Mouse (Mus musculus) forebrain, postnatal 0 days (tissue): ENCODE measurements around the gene Zfp385c. TPM values are rescaled to one million over a fixed set of nuclear protein-coding genes. Genes with fewer than 3 reads are reported as not detected.

ENCODE experiments used
- ATAC-seq: fragments of 200-750 bp; cut with Nextera tagmentation; 2 replicates; pipeline ENCODE4 v1.8.0; 2017; ENCODE audit warnings: mild to moderate bottlenecking, moderate library complexity
- DNase-seq: peaks from one replicate; pipeline ENCODE4 v3.0.0-alpha.2; 2015
- H3K27ac ChIP-seq: fragments of 300-500 bp; sonication (generic); 2 replicates; pipeline ENCODE4 v1.5.1; 2014; ENCODE audit warnings: low read depth, mild to moderate bottlenecking, antibody characterized with exemption, low read length, moderate library complexity, mixed read lengths
- H3K27me3 ChIP-seq: fragments of 300-500 bp; sonication (generic); 2 replicates; pipeline ENCODE4 v1.6.1; 2014; ENCODE audit warnings: mild to moderate bottlenecking, low read length, mixed read lengths; ENCODE audit not compliant: insufficient read depth
- H3K36me3 ChIP-seq: fragments of 300-500 bp; sonication (generic); 2 replicates; pipeline ENCODE4 v1.6.1; 2014; ENCODE audit warnings: mild to moderate bottlenecking, moderate library complexity; ENCODE audit not compliant: insufficient read depth
- H3K4me1 ChIP-seq: fragments of 300-500 bp; sonication (generic); 2 replicates; pipeline ENCODE4 v1.6.1; 2014; ENCODE audit warnings: antibody characterized with exemption; ENCODE audit not compliant: insufficient read depth
- H3K4me2 ChIP-seq: fragments of 300-500 bp; sonication (generic); 2 replicates; pipeline ENCODE4 v1.6.1; 2014; ENCODE audit warnings: low read depth, mild to moderate bottlenecking, moderate library complexity
- H3K4me3 ChIP-seq: fragments of 300-500 bp; sonication (generic); 2 replicates; pipeline ENCODE4 v1.5.1; 2014; ENCODE audit warnings: low read depth, low read length, mixed read lengths
- H3K9ac ChIP-seq: fragments of 300-500 bp; sonication (generic); 2 replicates; pipeline ENCODE4 v1.6.1; 2014; ENCODE audit warnings: mild to moderate bottlenecking
- H3K9me3 ChIP-seq: fragments of 300-500 bp; sonication (generic); 2 replicates; pipeline ENCODE4 v1.6.1; 2016; ENCODE audit warnings: low read length
- CTCF ChIP-seq: sonication (generic); IDR thresholded peaks from 2 replicates; pipeline ENCODE4 v1.5.1; 2016; ENCODE audit warnings: antibody characterized with exemption, control low read depth, low read depth
- WGBS: fragments of 180-500 bp; shearing (Covaris S2); extraction: QIAGEN DNeasy Blood & Tissue Kit; methylation state at CpG from one replicate; pipeline ENCODE4 v1.1.7; 2014; 5-methylcytosine and 5-hydroxymethylcytosine counted together
- polyA plus RNA-seq: library from polyadenylated mRNA; unstranded; fragments of >200 nt; fragmentation: Nextera tagmentation; extraction: Ambion mirVana; gene quantifications from 2 replicates; pipeline ENCODE4 v1.2.1, GENCODE M21; 2015
- total RNA-seq: library from RNA; depleted of rRNA; stranded (reverse); fragments of >200 nt; gene quantifications from 2 replicates; pipeline ENCODE4 v1.2.3, GENCODE M21; 2014

The Zfp385c gene
- total and polyA plus RNA-seq, 2 experiments from 2014 or later = 1.0 to 2.0 TPM

DNA sequence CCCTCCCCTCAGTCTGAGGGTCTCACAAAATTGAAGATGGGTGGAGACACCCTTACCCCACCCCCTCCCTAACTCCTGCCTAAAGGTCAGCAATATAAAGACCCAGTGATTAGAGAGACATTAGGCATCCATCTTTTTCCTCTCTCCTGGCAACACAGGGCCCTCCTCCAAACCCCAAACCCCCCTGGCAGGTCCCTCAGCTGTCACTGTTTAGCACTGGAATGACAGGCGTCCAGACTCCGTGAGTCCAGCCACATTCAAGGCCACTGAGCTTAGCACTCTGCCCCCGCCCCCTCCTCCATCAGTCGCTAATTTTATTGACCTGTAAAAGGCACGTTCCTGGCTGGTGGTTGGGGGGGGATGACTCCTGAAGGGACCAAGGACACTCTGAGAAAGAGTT lies 899 bp upstream of the Zfp385c start:
- no peaks in the 10 kb centered on the region for H3K36me3 ChIP-seq
- no peaks in the 10 kb centered on the region for H3K9me3 ChIP-seq
- no peak overlapping the region for H3K4me3 ChIP-seq
- no peak overlapping the region for H3K9ac ChIP-seq
- ATAC-seq (no peak), DNase-seq (no peak)
- peaks cover 3% of the 10 kb centered on the region for H3K27me3 ChIP-seq
- H3K4me2 ChIP-seq = no peak overlapping the region
- no peak for TF ChIP-seq CTCF
- H3K4me1 ChIP-seq = no peaks in the 10 kb centered on the region
- no peak overlapping the region for H3K27ac ChIP-seq
- WGBS = 30% methylated on average over 5 of the region's 5 CpGs

DNA sequence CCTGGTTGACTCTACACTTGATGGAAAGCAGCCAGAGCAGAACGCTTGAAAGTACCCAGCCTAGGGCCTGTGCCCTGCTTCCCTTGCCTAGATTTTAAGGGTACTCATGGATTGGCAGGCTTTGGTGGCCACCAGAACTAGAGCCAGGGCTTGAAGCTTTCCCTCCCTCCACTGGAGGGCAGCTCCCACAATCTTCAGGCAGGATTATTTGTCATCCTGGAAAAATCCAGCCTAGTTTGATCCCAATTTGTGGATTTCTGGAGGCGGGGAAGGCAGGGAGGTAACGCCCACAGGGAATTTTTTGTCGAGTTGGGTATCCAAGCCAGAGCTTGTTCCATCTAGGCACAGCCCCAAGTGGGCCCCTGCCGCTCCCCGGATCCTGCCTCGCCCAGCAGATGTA lies 1.9 kb downstream of the Zfp385c start:
- Histone ChIP-seq H3K9ac (no peak overlapping the region), H3K27ac (no peak overlapping the region), H3K9me3 (no peaks in the 10 kb centered on the region), H3K36me3 (no peaks in the 10 kb centered on the region), H3K4me2 (no peak overlapping the region), H3K4me3 (no peak overlapping the region), H3K27me3 (peaks cover 3% of the 10 kb centered on the region), H3K4me1 (no peaks in the 10 kb centered on the region)
- 72% methylated on average over 7 of the region's 7 CpGs for WGBS
- DNase-seq (no peak), ATAC-seq (no peak)
- TF ChIP-seq CTCF = no peak

DNA sequence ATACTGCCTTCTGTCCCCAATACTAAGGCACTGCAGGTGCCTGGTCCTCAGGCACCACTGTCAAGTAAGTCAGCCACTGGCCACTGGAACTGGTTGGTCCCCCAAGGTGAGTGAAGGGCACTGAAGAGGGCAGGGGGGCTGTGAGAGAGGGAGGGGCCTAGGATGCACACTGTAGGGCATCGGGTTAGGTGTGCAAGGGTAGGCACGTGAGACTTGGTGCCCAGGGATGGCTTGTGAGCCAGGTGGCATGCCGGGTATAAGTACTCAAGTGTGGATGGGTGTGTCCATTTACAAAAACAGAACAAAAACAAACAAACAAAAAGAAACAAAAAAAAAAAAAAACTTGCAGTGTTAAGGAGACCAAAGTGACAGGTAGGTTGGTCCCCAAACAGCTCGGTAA lies 3.8 kb downstream of the Zfp385c start:
- Histone ChIP-seq H3K4me3 (no peak overlapping the region), H3K4me1 (no peaks in the 10 kb centered on the region), H3K27me3 (peaks cover 3% of the 10 kb centered on the region), H3K36me3 (no peaks in the 10 kb centered on the region), H3K4me2 (no peak overlapping the region), H3K27ac (no peak overlapping the region), H3K9ac (no peak overlapping the region), H3K9me3 (no peaks in the 10 kb centered on the region)
- TF ChIP-seq CTCF = no peak
- DNase-seq (no peak), ATAC-seq (no peak)
- WGBS = 70% methylated on average over 4 of the region's 4 CpGs

DNA sequence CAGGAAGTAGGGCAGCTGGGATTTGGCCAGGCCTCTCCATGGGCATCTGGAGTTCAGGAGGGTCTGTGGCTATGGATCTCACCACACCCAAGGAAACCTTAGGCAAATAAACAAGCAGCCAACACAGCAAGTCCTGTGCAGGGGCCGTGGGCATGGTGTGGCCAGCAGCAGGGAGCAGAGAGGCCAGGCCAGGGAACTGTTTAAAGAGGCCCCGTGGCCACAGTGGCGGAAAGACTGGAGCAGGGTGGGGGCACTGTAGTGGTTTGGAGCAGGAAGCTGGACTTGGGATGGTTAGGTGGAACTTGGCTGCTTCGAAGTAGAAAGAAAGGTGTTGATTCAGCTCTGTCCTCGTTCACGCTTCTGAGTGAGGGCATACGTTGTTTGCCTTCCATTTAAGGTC lies 5.0 kb downstream of the Zfp385c start:
- Histone ChIP-seq H3K4me1 (no peaks in the 10 kb centered on the region), H3K36me3 (no peaks in the 10 kb centered on the region), H3K27ac (no peak overlapping the region), H3K4me2 (no peak overlapping the region), H3K4me3 (no peak overlapping the region), H3K9me3 (no peaks in the 10 kb centered on the region), H3K9ac (no peak overlapping the region), H3K27me3 (peaks cover 3% of the 10 kb centered on the region)
- 85% methylated on average over 7 of the region's 7 CpGs for WGBS
- ATAC-seq (no peak), DNase-seq (no peak)
- TF ChIP-seq CTCF = no peak

DNA sequence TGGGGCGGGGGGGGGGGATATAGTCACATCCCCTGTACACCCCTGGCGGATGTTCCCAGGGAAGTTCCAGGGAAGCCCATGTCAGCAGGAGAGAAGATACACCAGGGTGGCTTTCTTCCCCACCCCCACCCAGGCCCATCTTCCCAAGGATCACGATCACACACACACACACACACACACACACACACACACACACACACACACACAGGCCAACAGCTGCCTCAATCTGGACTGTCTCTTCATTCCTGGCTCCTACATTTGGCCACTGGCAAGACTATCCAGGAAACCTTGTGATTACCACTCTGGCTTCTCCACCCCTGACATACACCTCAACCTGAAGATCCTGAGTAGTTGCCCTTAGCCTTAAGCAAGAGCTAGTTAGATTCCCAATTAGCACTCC lies 6.9 kb downstream of the Zfp385c start:
- Histone ChIP-seq H3K4me1 (no peaks in the 10 kb centered on the region), H3K4me3 (no peak overlapping the region), H3K9ac (no peak overlapping the region), H3K9me3 (no peaks in the 10 kb centered on the region), H3K4me2 (no peak overlapping the region), H3K27me3 (no peaks in the 10 kb centered on the region), H3K27ac (no peak overlapping the region), H3K36me3 (no peaks in the 10 kb centered on the region)
- ATAC-seq = no peak
- no peak for TF ChIP-seq CTCF
- no peak for DNase-seq
- WGBS = 76% methylated on average over 3 of the region's 3 CpGs

DNA sequence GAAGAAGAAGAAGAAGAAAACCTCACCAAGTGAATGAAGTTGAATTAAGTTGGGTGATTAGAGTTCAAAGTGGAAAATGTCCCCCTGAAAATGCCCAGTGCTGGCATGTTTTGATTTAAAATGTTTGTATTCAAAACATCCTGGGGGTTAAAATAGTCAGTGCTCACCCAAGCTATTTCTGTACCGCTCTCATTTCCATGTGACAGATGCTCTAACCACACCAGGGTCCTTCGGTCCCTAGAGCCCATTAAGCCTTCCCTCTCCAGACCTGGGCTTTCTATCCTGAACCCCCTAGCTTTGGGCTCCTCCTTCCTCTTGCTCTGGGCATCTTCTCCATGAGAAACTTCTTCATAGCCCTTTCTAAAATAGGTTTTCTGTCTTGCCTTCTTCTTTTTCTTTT lies 8.2 kb downstream of the Zfp385c start:
- Histone ChIP-seq H3K27me3 (no peaks in the 10 kb centered on the region), H3K36me3 (no peaks in the 10 kb centered on the region), H3K4me3 (no peak overlapping the region), H3K4me1 (no peaks in the 10 kb centered on the region), H3K4me2 (no peak overlapping the region), H3K9me3 (no peaks in the 10 kb centered on the region), H3K9ac (no peak overlapping the region), H3K27ac (no peak overlapping the region)
- 86% methylated on average over 2 of the region's 2 CpGs for WGBS
- DNase-seq = no peak
- ATAC-seq = no peak
- TF ChIP-seq CTCF = no peak

DNA sequence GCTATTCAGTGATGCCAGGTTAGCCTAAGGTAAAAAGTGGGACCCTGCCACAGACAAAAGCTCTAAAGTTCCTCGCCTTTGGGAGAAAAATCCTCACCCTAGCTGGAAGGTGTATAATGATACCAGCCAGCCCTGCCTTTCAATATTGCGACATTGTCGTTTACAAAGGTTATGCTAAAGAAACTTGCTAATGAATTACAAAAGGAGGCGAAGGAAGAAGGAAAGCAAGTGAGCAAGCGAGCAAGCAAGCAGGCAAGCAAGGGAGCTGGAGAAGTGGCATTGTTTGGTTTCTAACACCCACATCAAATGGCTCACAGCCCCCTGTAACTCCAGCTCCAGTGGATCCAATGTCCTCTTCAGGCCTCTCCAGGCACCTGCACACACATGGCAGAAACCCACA lies 9.7 kb downstream of the Zfp385c start:
- no peak overlapping the region for H3K27ac ChIP-seq

DNA sequence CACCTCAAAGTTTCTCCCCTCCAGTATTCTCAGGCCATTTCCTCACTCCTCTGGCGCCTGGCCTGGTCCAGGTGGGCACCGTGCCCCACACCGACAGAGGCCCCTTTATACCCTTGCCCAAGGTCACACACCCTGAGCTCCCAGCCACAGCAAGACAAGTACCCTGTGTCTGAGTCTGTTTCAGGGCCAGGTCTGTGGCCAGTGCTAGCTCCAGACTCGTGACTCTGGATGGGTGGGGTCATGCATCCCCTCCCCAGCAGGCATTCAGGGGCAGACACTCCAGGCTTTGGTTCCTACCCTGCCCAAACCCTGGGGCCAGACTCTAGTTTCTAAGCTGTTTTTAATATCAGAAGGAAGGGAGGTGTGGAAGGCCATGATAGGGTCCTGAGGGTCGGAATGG lies 10.4 kb downstream of the Zfp385c start:
- no peak for ATAC-seq
- WGBS = 73% methylated on average over 5 of the region's 5 CpGs

More for the DNA sequence above, 9.7 kb downstream of the Zfp385c start:
- Histone ChIP-seq H3K4me3 (no peak overlapping the region), H3K36me3 (no peaks in the 10 kb centered on the region), H3K4me2 (no peak overlapping the region), H3K9me3 (no peaks in the 10 kb centered on the region), H3K27me3 (no peaks in the 10 kb centered on the region), H3K9ac (no peak overlapping the region), H3K4me1 (no peaks in the 10 kb centered on the region)
- ATAC-seq (no peak), DNase-seq (no peak)
- 65% methylated on average over 5 of the region's 5 CpGs for WGBS
- TF ChIP-seq CTCF = no peak

More for the DNA sequence above, 10.4 kb downstream of the Zfp385c start:
- Histone ChIP-seq H3K36me3 (no peaks in the 10 kb centered on the region), H3K4me3 (no peak overlapping the region), H3K27ac (no peak overlapping the region), H3K9me3 (no peaks in the 10 kb centered on the region), H3K27me3 (no peaks in the 10 kb centered on the region), H3K4me1 (no peaks in the 10 kb centered on the region), H3K9ac (no peak overlapping the region), H3K4me2 (no peak overlapping the region)
- no peak for DNase-seq
- no peak for TF ChIP-seq CTCF
